ENCODE assay signal across 12 mouse cellular contexts in genomic region chr11:99110370-99111110, GRCm38 (mm10). TPM values are rescaled to one million over a fixed set of nuclear protein-coding genes. Genes with fewer than 3 reads are reported as not detected.
A peak's percentile ranks its signal among the peaks of the same experiment; 100 is the strongest.
DNase-seq lines count a peak whose midpoint lies in the region; ATAC-seq and TF ChIP-seq lines count a peak whose summit lies in the region.
"Had no signal": no experiment of that assay in that cellular context is flagged by ENCODE, and none has a peak within 500 bp of the region (broad histone marks: within the 10 kb centered on the region; RNA-seq: fewer than 3 reads in every experiment).

No protein-coding gene starts in this region.

- ATAC-seq in liver, embryonic 14.5 days (ENCODE audit: insufficient read depth), result no peak
- no peak for ATAC-seq in liver, embryonic 12.5 days
- ATAC-seq in limb, embryonic 11.5 days (ENCODE audit: insufficient number of reproducible peaks, low FRiP score, low TSS enrichment, low read depth), result no peak

- no peaks in the 10 kb centered on the region for H3K27me3 ChIP-seq in liver, embryonic 14.5 days (ENCODE audit: control insufficient read depth, insufficient read depth, low read length)
- no peaks in the 10 kb centered on the region; the same call in 1 of the 2 replicates for H3K27me3 ChIP-seq in liver, embryonic 12.5 days (replicated peaks)
- no peaks in the 10 kb centered on the region for H3K27me3 ChIP-seq in ES-Bruce4 (ENCODE audit: control insufficient read depth, insufficient read depth, low read length, poor library complexity, severe bottlenecking)
- no peaks in the 10 kb centered on the region for H3K27me3 ChIP-seq in limb, embryonic 11.5 days (ENCODE audit: control insufficient read depth, insufficient read depth, low read length)
- H3K27me3 ChIP-seq: neural tube, embryonic 13.5 days had no signal

- TF ChIP-seq POLR2A in ES-Bruce4 (IDR thresholded peaks at IDR 0.05; ENCODE audit: insufficient read depth, low read length), result no peak

- peaks cover 0 to 16% of the 10 kb centered on the region in 2 experiments; a peak in 2 of 4 replicates for H3K4me1 ChIP-seq in liver, embryonic 14.5 days (replicated peaks; ENCODE audit: control insufficient read depth in 2 of 2, insufficient read depth in 2 of 2, low read length in 1 of 2)
- H3K4me1 ChIP-seq in liver, embryonic 12.5 days, result peaks cover 20% of the 10 kb centered on the region
- peaks cover 10% of the 10 kb centered on the region for H3K4me1 ChIP-seq in ES-Bruce4 (ENCODE audit: control insufficient read depth, insufficient read depth, low read length)
- H3K4me1 ChIP-seq in limb, embryonic 11.5 days (ENCODE audit: control insufficient read depth, insufficient read depth, low read length), result peaks cover 19% of the 10 kb centered on the region

- H3K27ac ChIP-seq in liver, embryonic 14.5 days, result no peak overlapping the region
- H3K27ac ChIP-seq in liver, embryonic 12.5 days, result no peak overlapping the region
- no peak overlapping the region for H3K27ac ChIP-seq in ES-Bruce4 (ENCODE audit: insufficient read depth, low read length)
- H3K27ac ChIP-seq in limb, embryonic 11.5 days (replicated peaks; ENCODE audit: low read depth, low read length), result no peak overlapping the region
- H3K27ac ChIP-seq: neural tube, embryonic 13.5 days had no signal

- 66% methylated on average over 15 of the region's 15 CpGs for WGBS in liver, embryonic 14.5 days (ENCODE audit: insufficient replicate concordance)
- WGBS in liver, embryonic 12.5 days (ENCODE audit: insufficient replicate concordance), result 73% methylated on average over 15 of the region's 15 CpGs
- WGBS in limb, embryonic 11.5 days, result 81% methylated on average over 15 of the region's 15 CpGs

- no peak overlapping the region for H3K9ac ChIP-seq in liver, embryonic 14.5 days (replicated peaks)
- no peak overlapping the region for H3K9ac ChIP-seq in liver, embryonic 12.5 days
- no peak overlapping the region for H3K9ac ChIP-seq in ES-Bruce4 (ENCODE audit: low read depth, poor library complexity, severe bottlenecking)
- no peak overlapping the region for H3K9ac ChIP-seq in limb, embryonic 11.5 days (ENCODE audit: low read length)
- H3K9ac ChIP-seq: neural tube, embryonic 13.5 days had no signal

- H3K4me2 ChIP-seq in liver, embryonic 14.5 days (ENCODE audit: low read depth), result no peak overlapping the region
- H3K4me2 ChIP-seq in liver, embryonic 12.5 days, result no peak overlapping the region
- H3K4me2 ChIP-seq in limb, embryonic 11.5 days (ENCODE audit: low read depth, severe bottlenecking), result no peak overlapping the region
- H3K4me2 ChIP-seq: neural tube, embryonic 13.5 days had no signal

- no peak for TF ChIP-seq EP300 in liver, embryonic 14.5 days (IDR thresholded peaks at IDR 0.05; ENCODE audit: low read depth)
- TF ChIP-seq EP300 in ES-Bruce4 (IDR thresholded peaks at IDR 0.05; ENCODE audit: insufficient read depth, low read depth, low read length), result no peak

- H3K9me3 ChIP-seq in liver, embryonic 14.5 days (ENCODE audit: control insufficient read depth, low read length), result no peaks in the 10 kb centered on the region
- no peaks in the 10 kb centered on the region for H3K9me3 ChIP-seq in liver, embryonic 12.5 days (replicated peaks)
- H3K9me3 ChIP-seq in ES-Bruce4 (replicated peaks; ENCODE audit: control insufficient read depth, insufficient read depth, low read length, poor library complexity, severe bottlenecking), result no peaks in the 10 kb centered on the region
- peaks cover 2% of the 10 kb centered on the region; the same call in 1 of the 2 replicates for H3K9me3 ChIP-seq in limb, embryonic 11.5 days (ENCODE audit: control insufficient read depth, low read length)
- H3K9me3 ChIP-seq: neural tube, embryonic 13.5 days had no signal

- H3K4me3 ChIP-seq in liver, embryonic 14.5 days (ENCODE audit: insufficient read depth in 1 of 2, low read depth in 2 of 2, low read length in 2 of 2), result no peak overlapping the region
- no peak overlapping the region for H3K4me3 ChIP-seq in liver, embryonic 12.5 days
- H3K4me3 ChIP-seq in ES-Bruce4 (ENCODE audit: low read depth, low read length), result no peak overlapping the region
- H3K4me3 ChIP-seq in limb, embryonic 11.5 days (ENCODE audit: low read depth, low read length), result no peak overlapping the region
- H3K4me3 ChIP-seq: neural tube, embryonic 13.5 days had no signal

- H3K36me3 ChIP-seq in liver, embryonic 14.5 days (replicated peaks; ENCODE audit: control insufficient read depth, insufficient read depth, low read depth), result no peaks in the 10 kb centered on the region
- H3K36me3 ChIP-seq in liver, embryonic 12.5 days, result no peaks in the 10 kb centered on the region
- H3K36me3 ChIP-seq in ES-Bruce4 (ENCODE audit: control insufficient read depth, insufficient read depth, low read length, poor library complexity, severe bottlenecking), result no peaks in the 10 kb centered on the region
- no peaks in the 10 kb centered on the region for H3K36me3 ChIP-seq in limb, embryonic 11.5 days (ENCODE audit: control insufficient read depth, insufficient read depth, low read length)
- H3K36me3 ChIP-seq: neural tube, embryonic 13.5 days had no signal

- TF ChIP-seq CTCF in liver, embryonic 14.5 days (IDR thresholded peaks at IDR 0.05; ENCODE audit: low read depth), result peak; percentile 74
- TF ChIP-seq CTCF in ES-Bruce4 (IDR thresholded peaks at IDR 0.05; ENCODE audit: low read depth, low read length), result peak; percentile 67

- DNase-seq in liver, embryonic 14.5 days (ENCODE audit: low read depth in 3 of 3, low spot score in 3 of 3), result no peak
- DNase-seq in ZHBTc4 (ENCODE audit: low read depth, low spot score), result peak; percentile 81
- peak; percentile 44 for DNase-seq in limb, embryonic 11.5 days (ENCODE audit: low spot score)
- DNase-seq in cerebellum, adult 11-12 months, result no peak
- DNase-seq in left cerebral cortex, adult 9 months (ENCODE audit: low spot score in 2 of 2), result no peak
- DNase-seq in heart, postnatal 4 days, result no peak
- DNase-seq: heart, postnatal 36 days; lung, postnatal 4 days had no signal

RNA-seq across cellular contexts. Expression of gene Tns4, which starts 21.4 kb away (rescaled TPM):
- polyA plus RNA-seq in liver, embryonic 14.5 days (2012; rRNA removed), result 0.36 and 0.42 TPM in 2 replicates
- polyA plus RNA-seq in liver, embryonic 14.5 days (2014; fragmentation: Nextera tagmentation; extraction: Ambion mirVana), result 0.09 and 0.33 TPM in 2 replicates
- 0.17 and 0.39 TPM in 2 replicates for polyA plus RNA-seq in liver, embryonic 12.5 days (2016; fragmentation: Nextera tagmentation; extraction: Ambion mirVana)
- polyA plus RNA-seq in ES-Bruce4 (2011; ENCODE audit: insufficient read depth, insufficient read length, low read depth, missing spikeins), result 12.8 and 13.9 TPM in 2 replicates
- 1.2 and 1.6 TPM in 2 replicates for polyA plus RNA-seq in limb, embryonic 11.5 days (2014; fragmentation: Nextera tagmentation; extraction: Ambion mirVana)
- under 1 TPM in 1 of 2 experiments, not detected in 1; 0.14 TPM for total RNA-seq in heart, postnatal 4 days (2021)

RNA-seq across cellular contexts. Expression of gene Ccr7, which starts 44.3 kb away (rescaled TPM):
- polyA plus RNA-seq in liver, embryonic 14.5 days (2012; rRNA removed), result 0.11 TPM in 2 replicates
- 0.15 and 0.29 TPM in 2 replicates for polyA plus RNA-seq in liver, embryonic 14.5 days (2014; fragmentation: Nextera tagmentation; extraction: Ambion mirVana)
- polyA plus RNA-seq in liver, embryonic 12.5 days (2016; fragmentation: Nextera tagmentation; extraction: Ambion mirVana), result 0.39 and 0.44 TPM in 2 replicates
- not detected in 2 replicates for polyA plus RNA-seq in ES-Bruce4 (2011; ENCODE audit: insufficient read depth, insufficient read length, low read depth, missing spikeins)
- polyA plus RNA-seq in limb, embryonic 11.5 days (2014; fragmentation: Nextera tagmentation; extraction: Ambion mirVana), result 1.0 and 1.3 TPM in 2 replicates
- under 1 TPM; 0.56 to 0.67 TPM for total RNA-seq in heart, postnatal 4 days (2021)
- total RNA-seq: layer of hippocampus, postnatal 14 days had no signal
- polyA plus RNA-seq: neural tube, embryonic 13.5 days had no signal

Comparison
In these comparisons a context has a peak if more than half of its experiments do, and no peak if none do; other contexts are left out.
1. DNase-seq: peak in ZHBTc4 (single experiment) and limb, embryonic 11.5 days (single experiment); none in liver, embryonic 14.5 days (0 of 3), cerebellum, adult 11-12 months (single experiment), left cerebral cortex, adult 9 months (0 of 2) and heart, postnatal 4 days (single experiment).